Mouse (Mus musculus) yolk sac, embryonic 10.5 days (tissue): ENCODE measurements at regions not wholly inside any gene's neighbourhood (a gene's known extent, or its start where the extent isn't known, plus 50 kb on each side); places are given as distances from the start of the nearest gene placed in this dataset.

Experiments used
- DNase-seq: peaks from one replicate; pipeline ENCODE4 v3.0.0-alpha.2; 2017; ENCODE audit warnings: low spot score

DNA sequence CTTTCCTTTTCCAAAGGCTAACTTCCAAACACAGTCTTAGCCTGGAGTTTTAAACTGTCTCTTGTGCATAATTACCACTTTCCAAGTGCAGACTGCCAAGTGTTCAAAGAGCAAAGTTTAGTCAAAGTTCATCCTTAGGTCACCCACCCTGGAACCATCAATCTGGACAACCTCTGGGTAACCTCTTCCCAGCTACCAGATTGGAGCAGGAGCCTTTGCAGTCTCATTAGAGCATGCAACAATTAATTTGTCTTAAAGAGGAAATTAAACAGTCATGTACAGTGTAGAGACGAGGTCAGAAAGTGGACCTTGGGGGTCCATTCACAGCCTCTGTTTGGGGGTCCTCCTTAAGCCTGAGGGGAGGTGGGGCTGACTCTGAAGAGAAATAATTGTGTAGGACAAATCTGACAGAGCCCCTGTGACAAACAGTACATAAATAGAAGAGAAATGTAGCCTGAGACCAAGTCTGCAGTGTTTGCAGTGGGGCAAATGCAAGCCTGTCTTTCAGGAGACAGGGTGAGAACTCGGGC lies 292.9 kb downstream of the Tmem161b start:
- peak; percentile 30 for DNase-seq
